Comparison of ENCODE assay signal across 10 mouse cellular contexts in the genomic region with DNA sequence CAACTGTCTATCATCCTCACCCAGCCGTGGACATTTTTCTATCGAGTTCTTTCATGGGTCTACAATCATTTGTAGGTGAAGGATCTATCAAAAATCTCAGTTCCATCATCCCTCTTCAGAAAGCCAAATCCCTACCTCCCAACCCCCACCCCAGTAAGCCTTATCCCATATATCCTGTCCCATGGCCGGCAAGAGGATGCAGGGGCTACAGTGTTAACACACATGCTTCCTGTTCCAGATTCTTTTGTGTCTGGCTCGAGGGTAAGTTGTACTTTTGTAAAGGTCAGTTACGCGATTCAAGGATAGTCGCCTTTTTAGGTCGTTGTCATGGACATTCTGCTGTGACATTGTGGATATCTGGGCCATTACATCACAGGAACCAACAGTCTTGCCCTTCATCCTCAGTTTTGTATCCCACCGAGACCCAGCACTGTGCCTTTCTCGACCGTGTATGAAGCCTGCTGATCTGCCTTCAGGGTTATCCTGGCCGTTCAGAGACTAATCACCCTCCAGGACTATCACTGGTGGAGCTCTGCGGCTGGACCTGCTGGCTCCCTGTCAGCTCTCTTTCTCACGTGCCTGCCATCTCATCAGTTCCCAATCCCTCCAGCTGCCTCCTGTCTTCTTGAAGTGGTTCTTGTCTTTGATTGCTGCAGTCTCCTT.
DNase-seq lines count a peak whose midpoint lies in the region; ATAC-seq and TF ChIP-seq lines count a peak whose summit lies in the region.
"Had no signal": no experiment of that assay in that cellular context is flagged by ENCODE, and none has a peak within 500 bp of the region (broad histone marks: within the 10 kb centered on the region; RNA-seq: fewer than 3 reads in every experiment).

No protein-coding gene starts in this region.

- ATAC-seq in forebrain, embryonic 12.5 days (ENCODE audit: low FRiP score): no peak
- ATAC-seq in forebrain, postnatal 0 days: no peak
- ATAC-seq in kidney, postnatal 0 days (replicated peaks; ENCODE audit: low FRiP score, low read depth): no peak
- no peak for ATAC-seq in limb, embryonic 15.5 days (ENCODE audit: insufficient number of reproducible peaks, low FRiP score, low TSS enrichment, low read depth)

- 63% methylated on average over 14 of the region's 14 CpGs for WGBS in forebrain, embryonic 12.5 days
- 52% methylated on average over 14 of the region's 14 CpGs for WGBS in forebrain, postnatal 0 days
- WGBS in kidney, postnatal 0 days: 46% methylated on average over 14 of the region's 14 CpGs
- WGBS in limb, embryonic 15.5 days: 58% methylated on average over 14 of the region's 14 CpGs

- H3K36me3 ChIP-seq in forebrain, embryonic 12.5 days (replicated peaks): no peaks in the 10 kb centered on the region
- no peaks in the 10 kb centered on the region for H3K36me3 ChIP-seq in forebrain, postnatal 0 days (ENCODE audit: insufficient read depth)
- H3K36me3 ChIP-seq in kidney, postnatal 0 days (ENCODE audit: insufficient read depth, low read length): no peaks in the 10 kb centered on the region
- H3K36me3 ChIP-seq in limb, embryonic 15.5 days: no peaks in the 10 kb centered on the region

- no peak for DNase-seq in forebrain, postnatal 0 days
- DNase-seq in kidney, postnatal 0 days (ENCODE audit: low spot score): peak; percentile 46
- DNase-seq in kidney, adult 11 months: no peak
- DNase-seq in adrenal gland, postnatal 36 days: peak; percentile 14 to 16
- DNase-seq in layer of hippocampus, postnatal 14 days (ENCODE audit: low spot score in 2 of 2): no peak
- DNase-seq in left cerebral cortex, adult 8-10 months (ENCODE audit: low spot score in 2 of 2): no peak
- DNase-seq: layer of hippocampus, postnatal 36 days had no signal

- TF ChIP-seq CTCF in forebrain, postnatal 0 days (IDR thresholded peaks at IDR 0.05; ENCODE audit: low read depth): no peak
- no peak for TF ChIP-seq CTCF in kidney, postnatal 0 days (IDR thresholded peaks at IDR 0.05; ENCODE audit: low read depth)

- H3K9me3 ChIP-seq in forebrain, embryonic 12.5 days: no peaks in the 10 kb centered on the region
- no peaks in the 10 kb centered on the region for H3K9me3 ChIP-seq in forebrain, postnatal 0 days (ENCODE audit: low read length)
- H3K9me3 ChIP-seq in kidney, postnatal 0 days (replicated peaks; ENCODE audit: low read length): no peaks in the 10 kb centered on the region
- no peaks in the 10 kb centered on the region for H3K9me3 ChIP-seq in limb, embryonic 15.5 days

- peaks cover 15% of the 10 kb centered on the region for H3K4me1 ChIP-seq in forebrain, embryonic 12.5 days
- no peaks in the 10 kb centered on the region for H3K4me1 ChIP-seq in forebrain, postnatal 0 days (ENCODE audit: insufficient read depth)
- no peaks in the 10 kb centered on the region for H3K4me1 ChIP-seq in kidney, postnatal 0 days (replicated peaks; ENCODE audit: insufficient read depth, low read length)
- H3K4me1 ChIP-seq in limb, embryonic 15.5 days: peaks cover 8% of the 10 kb centered on the region; the same call in 1 of the 2 replicates

- no peaks in the 10 kb centered on the region for H3K27me3 ChIP-seq in forebrain, embryonic 12.5 days
- H3K27me3 ChIP-seq in forebrain, postnatal 0 days (ENCODE audit: insufficient read depth, low read length): no peaks in the 10 kb centered on the region
- no peaks in the 10 kb centered on the region for H3K27me3 ChIP-seq in kidney, postnatal 0 days (ENCODE audit: insufficient read depth, low read length)
- no peaks in the 10 kb centered on the region for H3K27me3 ChIP-seq in limb, embryonic 15.5 days

- no peak overlapping the region for H3K4me2 ChIP-seq in forebrain, embryonic 12.5 days
- H3K4me2 ChIP-seq in forebrain, postnatal 0 days (ENCODE audit: low read depth): no peak overlapping the region
- H3K4me2 ChIP-seq in kidney, postnatal 0 days (ENCODE audit: low read length): peak overlapping the region; percentile 5; the same call in 1 of the 2 replicates
- no peak overlapping the region for H3K4me2 ChIP-seq in limb, embryonic 15.5 days
- H3K4me2 ChIP-seq: liver, embryonic 11.5 days had no signal

- H3K4me3 ChIP-seq in forebrain, embryonic 12.5 days (replicated peaks): no peak overlapping the region
- H3K4me3 ChIP-seq in forebrain, postnatal 0 days (ENCODE audit: low read depth, low read length): no peak overlapping the region
- no peak overlapping the region for H3K4me3 ChIP-seq in kidney, postnatal 0 days (replicated peaks; ENCODE audit: low read depth, low read length)
- no peak overlapping the region for H3K4me3 ChIP-seq in limb, embryonic 15.5 days

- no peak overlapping the region for H3K9ac ChIP-seq in forebrain, embryonic 12.5 days
- H3K9ac ChIP-seq in forebrain, postnatal 0 days: no peak overlapping the region
- H3K9ac ChIP-seq in kidney, postnatal 0 days (ENCODE audit: low read depth, low read length): no peak overlapping the region
- H3K9ac ChIP-seq in limb, embryonic 15.5 days: no peak overlapping the region

- H3K27ac ChIP-seq in forebrain, embryonic 12.5 days: 0 out of 2 replicates have a peak overlapping the region, but pooled peaks have one; percentile 25
- H3K27ac ChIP-seq in forebrain, postnatal 0 days (ENCODE audit: low read depth, low read length): no peak overlapping the region; the same call in 1 of the 2 replicates
- H3K27ac ChIP-seq in kidney, postnatal 0 days: peak overlapping the region; percentile 40; the same call in 1 of the 2 replicates
- 0 out of 2 replicates have a peak overlapping the region, but pooled peaks have one; percentile 7 for H3K27ac ChIP-seq in limb, embryonic 15.5 days

Comparison
In these comparisons a context has a peak if more than half of its experiments do, and no peak if none do; other contexts are left out.
1. DNase-seq: peak in kidney, postnatal 0 days (single experiment) and adrenal gland, postnatal 36 days (2 of 2); none in forebrain, postnatal 0 days (single experiment), kidney, adult 11 months (single experiment), layer of hippocampus, postnatal 14 days (0 of 2) and left cerebral cortex, adult 8-10 months (0 of 2).